Mouse (Mus musculus) midbrain, embryonic 14.5 days (tissue): ENCODE measurements around the gene Ptcra. TPM values are rescaled to one million over a fixed set of nuclear protein-coding genes. Genes with fewer than 3 reads are reported as not detected.

ENCODE experiments used
- ATAC-seq: fragments of 200-750 bp; cut with Nextera tagmentation; 2 replicates; pipeline ENCODE4 v1.8.0; 2017; ENCODE audit warnings: moderate number of reproducible peaks, moderate library complexity; ENCODE audit not compliant: low FRiP score, low TSS enrichment
- DNase-seq: peaks from one replicate; pipeline ENCODE4 v3.0.0-alpha.2; 2015
- H3K27ac ChIP-seq: fragments of 300-500 bp; sonication (generic); replicated peaks from 2 replicates; pipeline ENCODE4 v1.5.1; 2014; ENCODE audit warnings: mild to moderate bottlenecking, low read depth, low read length, moderate library complexity
- H3K27me3 ChIP-seq: fragments of 300-500 bp; sonication (generic); 2 replicates; pipeline ENCODE4 v1.6.1; 2014; ENCODE audit warnings: low read length, control low read depth, mixed read lengths; ENCODE audit not compliant: control insufficient read depth, insufficient read depth
- H3K36me3 ChIP-seq: fragments of 300-500 bp; sonication (generic); 2 replicates; pipeline ENCODE4 v1.6.1; 2014; ENCODE audit warnings: low read length, control low read depth; ENCODE audit not compliant: control insufficient read depth, insufficient read depth
- H3K4me1 ChIP-seq: fragments of 300-500 bp; sonication (generic); 2 replicates; pipeline ENCODE4 v1.6.1; 2014; ENCODE audit warnings: mild to moderate bottlenecking, antibody characterized with exemption, low read length, control low read depth; ENCODE audit not compliant: control insufficient read depth, insufficient read depth
- H3K4me2 ChIP-seq: fragments of 300-500 bp; sonication (generic); 2 replicates; pipeline ENCODE4 v1.6.1; 2014; ENCODE audit warnings: mild to moderate bottlenecking, low read length, moderate library complexity
- H3K4me3 ChIP-seq: fragments of 300-500 bp; sonication (generic); replicated peaks from 2 replicates; pipeline ENCODE4 v1.5.1; 2014; ENCODE audit warnings: low read depth, low read length
- H3K9ac ChIP-seq: fragments of 300-500 bp; sonication (generic); replicated peaks from 2 replicates; pipeline ENCODE4 v1.6.1; 2014; ENCODE audit warnings: mild to moderate bottlenecking, low read length, moderate library complexity
- H3K9me3 ChIP-seq: fragments of 300-500 bp; sonication (generic); 2 replicates; pipeline ENCODE4 v1.6.1; 2016; ENCODE audit warnings: low read length, control low read depth, mixed read lengths; ENCODE audit not compliant: control insufficient read depth
- WGBS: fragments of 180-500 bp; shearing (Covaris S2); extraction: QIAGEN DNeasy Blood & Tissue Kit; methylation state at CpG from one replicate; pipeline ENCODE4 v1.1.7; 2014; 5-methylcytosine and 5-hydroxymethylcytosine counted together
- polyA plus RNA-seq: library from polyadenylated mRNA; unstranded; fragments of >200 nt; fragmentation: Nextera tagmentation; extraction: Ambion mirVana; gene quantifications from 2 replicates; pipeline ENCODE4 v1.2.1, GENCODE M21; 2014

The Ptcra gene
- polyA plus RNA-seq: 0.22 TPM in 1 of 2 replicates, not detected in the other

DNA sequence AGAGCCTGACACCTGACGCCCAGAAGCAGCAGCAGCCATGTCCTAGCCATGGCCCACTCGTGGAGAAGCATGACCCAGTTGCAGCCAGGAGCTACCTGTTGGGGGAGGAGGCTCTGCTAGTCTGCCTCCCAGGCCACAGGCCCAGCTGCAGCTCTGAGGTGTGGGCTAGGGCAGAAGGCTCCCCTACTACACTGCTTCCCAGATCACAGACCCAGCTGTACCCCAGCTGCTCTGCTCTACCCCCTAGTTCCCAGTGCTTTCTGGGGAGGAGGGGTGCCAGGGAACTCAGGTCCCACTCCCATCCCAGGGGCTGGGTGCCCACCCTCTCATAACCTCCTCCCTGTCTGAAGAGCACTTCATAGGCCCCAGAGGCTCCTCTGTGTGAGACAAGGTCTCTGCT is at the start of gene Ptcra:
Gene Ptcra, minus strand, starts transcription at position 169 of the 400 bp plus-strand sequence.
- Histone ChIP-seq H3K4me1 (no peaks in the 10 kb centered on the region), H3K27me3 (no peaks in the 10 kb centered on the region), H3K9me3 (no peaks in the 10 kb centered on the region), H3K9ac (no peak within 1 kb of the TSS), H3K4me2 (no peak within 1 kb of the TSS), H3K27ac (no peak within 1 kb of the TSS), H3K36me3 (no peaks in the 10 kb centered on the region), H3K4me3 (no peak within 1 kb of the TSS)
- 76% methylated on average over 2 of the region's 2 CpGs for WGBS
- ATAC-seq: no peak
- DNase-seq: no peak

DNA sequence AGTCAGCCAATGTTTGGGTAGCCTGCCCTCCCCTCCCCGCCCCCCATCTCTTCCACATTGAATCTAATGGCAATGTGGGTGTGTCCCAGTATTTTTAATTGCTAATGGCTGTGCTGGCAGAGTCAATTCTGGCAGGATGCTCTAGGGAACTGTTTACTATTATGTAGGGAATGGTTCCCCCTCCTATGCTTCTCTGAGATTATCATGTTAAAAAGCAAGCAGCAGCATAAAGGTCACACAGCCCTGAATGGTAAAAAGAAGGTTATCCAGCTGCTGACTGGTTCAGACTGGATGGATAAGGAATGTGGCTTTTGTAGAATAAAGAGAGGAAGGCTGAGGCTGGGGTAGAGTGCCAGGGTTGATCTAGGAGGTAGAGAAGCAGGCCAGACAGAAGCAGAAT is 48.9 kb upstream of the Ptcra start:
- WGBS: 96% methylated on average over 1 of the region's 1 CpGs
- H3K36me3 ChIP-seq: peaks cover 74% of the 10 kb centered on the region

GRCm38 (mm10) chr17:46810672-46811071 is 47.2 kb upstream of the Ptcra start:
- no peak overlapping the region for H3K4me3 ChIP-seq
- no peak for DNase-seq
- ATAC-seq: no peak
- no peak overlapping the region for H3K27ac ChIP-seq
- H3K9me3 ChIP-seq: no peaks in the 10 kb centered on the region
- no peak overlapping the region for H3K4me2 ChIP-seq
- H3K27me3 ChIP-seq: no peaks in the 10 kb centered on the region
- H3K4me1 ChIP-seq: no peaks in the 10 kb centered on the region
- H3K9ac ChIP-seq: no peak overlapping the region
- H3K36me3 ChIP-seq: peaks cover 81% of the 10 kb centered on the region
- WGBS: 86% methylated on average over 3 of the region's 3 CpGs

More for the DNA sequence above, 48.9 kb upstream of the Ptcra start:
- Histone ChIP-seq H3K9ac (no peak overlapping the region), H3K27me3 (no peaks in the 10 kb centered on the region), H3K4me3 (no peak overlapping the region), H3K4me2 (no peak overlapping the region), H3K4me1 (no peaks in the 10 kb centered on the region), H3K9me3 (no peaks in the 10 kb centered on the region), H3K27ac (no peak overlapping the region)
- no peak for ATAC-seq
- no peak for DNase-seq

DNA sequence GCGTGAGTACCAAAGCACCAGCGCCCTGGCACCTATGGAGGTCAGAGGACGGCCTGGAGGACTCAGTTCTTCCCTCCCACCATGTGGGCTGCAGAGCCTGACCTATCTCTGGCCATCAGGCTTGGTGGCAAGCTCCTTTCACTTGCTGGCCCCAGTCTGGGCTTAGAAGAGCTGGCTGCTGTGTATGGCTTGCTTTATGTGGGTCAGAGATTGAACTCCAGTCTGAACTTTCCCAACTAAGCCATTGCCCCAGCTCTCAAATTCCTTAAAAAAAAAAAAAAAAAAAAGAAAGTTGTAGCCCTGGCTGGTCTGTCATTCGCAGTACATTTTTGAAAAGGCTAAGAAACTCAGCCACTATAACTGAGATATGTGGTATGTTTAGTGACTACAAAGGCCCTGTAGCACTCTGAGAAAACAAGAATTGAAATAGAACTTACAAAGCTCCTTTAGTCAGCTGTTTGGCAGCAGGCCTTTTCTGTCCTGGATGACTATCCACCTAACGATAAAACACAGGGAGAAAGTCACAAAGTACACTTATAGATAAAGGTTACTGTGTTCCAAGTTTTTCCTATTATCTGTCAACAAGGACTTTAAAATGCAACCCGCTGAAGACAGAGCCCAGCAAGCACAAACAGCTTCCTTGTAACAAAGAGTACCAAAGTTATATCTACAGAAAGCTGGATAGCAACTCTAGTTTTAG is 45.8 kb upstream of the Ptcra start:
- H3K4me2 ChIP-seq: no peak overlapping the region
- H3K36me3 ChIP-seq: peaks cover 85% of the 10 kb centered on the region
- no peaks in the 10 kb centered on the region for H3K4me1 ChIP-seq
- no peak for ATAC-seq
- H3K4me3 ChIP-seq: no peak overlapping the region
- DNase-seq: no peak
- no peak overlapping the region for H3K9ac ChIP-seq
- H3K27me3 ChIP-seq: no peaks in the 10 kb centered on the region
- H3K27ac ChIP-seq: no peak overlapping the region
- H3K9me3 ChIP-seq: no peaks in the 10 kb centered on the region
- WGBS: 90% methylated on average over 6 of the region's 6 CpGs

- 95% methylated on average over 10 of the region's 10 CpGs for WGBS
- Histone ChIP-seq H3K4me1 (no peaks in the 10 kb centered on the region), H3K4me3 (no peak overlapping the region), H3K9ac (no peak overlapping the region), H3K36me3 (peaks cover 76% of the 10 kb centered on the region), H3K4me2 (no peak overlapping the region), H3K27ac (no peak overlapping the region), H3K9me3 (no peaks in the 10 kb centered on the region), H3K27me3 (no peaks in the 10 kb centered on the region)
- ATAC-seq (no peak), DNase-seq (no peak)
Observed at GRCm38 (mm10) chr17:46808376-46808775, 44.9 kb upstream of the Ptcra start.

DNA sequence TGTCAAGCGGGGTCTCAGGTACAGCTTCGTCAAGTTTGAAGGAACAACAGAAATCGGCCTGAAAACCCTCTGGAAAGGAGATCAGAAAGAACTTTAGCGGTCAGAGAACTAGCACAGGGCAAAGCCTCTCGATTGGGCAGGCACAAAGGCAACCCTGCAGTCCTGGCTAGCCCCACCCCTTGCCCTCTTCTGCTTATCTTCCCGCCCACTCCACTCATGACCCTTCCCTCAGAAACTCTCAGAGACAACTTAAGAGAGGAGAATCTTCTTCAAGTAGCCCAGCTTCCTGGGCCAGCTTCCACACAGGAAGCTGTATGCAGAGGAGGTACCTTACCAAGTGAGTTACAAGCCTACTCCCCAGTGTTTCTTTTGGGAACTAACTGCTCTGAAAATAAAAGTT is 38.2 kb upstream of the Ptcra start:
- H3K36me3 ChIP-seq: peaks cover 58% of the 10 kb centered on the region
- WGBS: 89% methylated on average over 6 of the region's 6 CpGs
- H3K9me3 ChIP-seq: no peaks in the 10 kb centered on the region
- H3K27ac ChIP-seq: no peak overlapping the region
- H3K9ac ChIP-seq: no peak overlapping the region
- no peaks in the 10 kb centered on the region for H3K27me3 ChIP-seq
- H3K4me1 ChIP-seq: no peaks in the 10 kb centered on the region
- DNase-seq: no peak
- H3K4me2 ChIP-seq: no peak overlapping the region
- H3K4me3 ChIP-seq: no peak overlapping the region
- ATAC-seq: no peak

DNA sequence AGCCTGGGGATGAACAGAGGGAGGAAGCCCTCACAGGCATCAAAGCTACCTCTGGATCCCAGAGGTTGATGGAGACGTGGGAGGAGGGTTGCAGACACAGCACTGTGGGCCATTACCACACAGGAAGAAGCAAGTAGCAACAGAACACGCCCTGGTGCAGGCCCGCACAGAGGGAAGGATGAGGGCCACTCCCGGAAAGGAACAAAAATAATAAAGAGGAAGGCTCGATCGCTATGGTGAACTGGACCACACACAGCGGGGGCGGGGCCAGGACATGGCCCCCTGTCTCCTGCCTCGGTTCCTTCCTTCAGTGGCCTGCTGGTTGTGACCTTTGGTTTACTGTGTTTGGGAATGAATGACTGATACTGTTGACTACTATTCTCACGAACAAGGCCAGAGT is 36.2 kb upstream of the Ptcra start:
- no peak for DNase-seq
- no peaks in the 10 kb centered on the region for H3K9me3 ChIP-seq
- H3K4me2 ChIP-seq: no peak overlapping the region
- WGBS: 79% methylated on average over 10 of the region's 10 CpGs
- H3K27ac ChIP-seq: no peak overlapping the region
- H3K9ac ChIP-seq: no peak overlapping the region
- no peak overlapping the region for H3K4me3 ChIP-seq
- no peaks in the 10 kb centered on the region for H3K4me1 ChIP-seq
- no peaks in the 10 kb centered on the region for H3K27me3 ChIP-seq
- peaks cover 38% of the 10 kb centered on the region for H3K36me3 ChIP-seq
- no peak for ATAC-seq

GRCm38 (mm10) chr17:46797386-46797785 is 33.9 kb upstream of the Ptcra start:
- Histone ChIP-seq H3K4me2 (no peak overlapping the region), H3K4me3 (no peak overlapping the region), H3K9me3 (no peaks in the 10 kb centered on the region), H3K27ac (no peak overlapping the region), H3K27me3 (no peaks in the 10 kb centered on the region), H3K4me1 (no peaks in the 10 kb centered on the region), H3K36me3 (peaks cover 35% of the 10 kb centered on the region), H3K9ac (no peak overlapping the region)
- ATAC-seq: no peak
- DNase-seq: no peak
- WGBS: 24% methylated on average over 7 of the region's 8 CpGs

- 92% methylated on average over 4 of the region's 4 CpGs for WGBS
- ATAC-seq: no peak
- H3K4me1 ChIP-seq: no peaks in the 10 kb centered on the region
- H3K36me3 ChIP-seq: peaks cover 30% of the 10 kb centered on the region
- no peak overlapping the region for H3K27ac ChIP-seq
- no peak overlapping the region for H3K4me3 ChIP-seq
- H3K4me2 ChIP-seq: no peak overlapping the region
- no peak overlapping the region for H3K9ac ChIP-seq
- no peaks in the 10 kb centered on the region for H3K9me3 ChIP-seq
- no peak for DNase-seq
- no peaks in the 10 kb centered on the region for H3K27me3 ChIP-seq
Observed at GRCm38 (mm10) chr17:46796743-46797142, 33.2 kb upstream of the Ptcra start.
